Mouse (Mus musculus): Measurements from ENCODE around the gene Nhej1. TPM values are rescaled to one million over a fixed set of nuclear protein-coding genes. Genes with fewer than 3 reads are reported as not detected.

Nhej1 gene
- total RNA-seq, 2 experiments from 2014 or later = 3.0 to 5.5 TPM

DNA sequence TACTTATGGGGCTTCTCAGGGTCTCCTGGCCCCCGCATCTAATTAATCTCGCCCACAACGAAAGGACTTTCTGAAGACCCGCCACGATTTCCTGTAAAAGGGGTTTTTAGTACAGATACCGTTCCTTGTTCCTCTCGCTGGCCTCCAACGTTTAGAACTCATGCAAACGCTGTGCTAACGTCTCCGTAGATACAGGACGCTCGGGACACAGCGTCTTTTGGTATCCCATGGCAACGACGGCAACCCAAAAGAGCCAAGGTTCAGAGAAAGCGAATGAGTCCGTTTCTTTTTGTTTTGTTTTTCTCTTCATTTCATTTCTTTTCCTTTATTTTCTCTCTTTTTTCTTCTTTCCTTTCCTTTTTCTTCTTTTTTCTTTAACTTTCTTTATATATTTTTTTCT, 189.6 kb downstream of the Nhej1 start, which contains the start of gene Cfap65:
TSS of gene Cfap65 (minus strand) at position 198 of the 400 bp plus-strand sequence.
- peak; percentile 76 for DNase-seq

DNA sequence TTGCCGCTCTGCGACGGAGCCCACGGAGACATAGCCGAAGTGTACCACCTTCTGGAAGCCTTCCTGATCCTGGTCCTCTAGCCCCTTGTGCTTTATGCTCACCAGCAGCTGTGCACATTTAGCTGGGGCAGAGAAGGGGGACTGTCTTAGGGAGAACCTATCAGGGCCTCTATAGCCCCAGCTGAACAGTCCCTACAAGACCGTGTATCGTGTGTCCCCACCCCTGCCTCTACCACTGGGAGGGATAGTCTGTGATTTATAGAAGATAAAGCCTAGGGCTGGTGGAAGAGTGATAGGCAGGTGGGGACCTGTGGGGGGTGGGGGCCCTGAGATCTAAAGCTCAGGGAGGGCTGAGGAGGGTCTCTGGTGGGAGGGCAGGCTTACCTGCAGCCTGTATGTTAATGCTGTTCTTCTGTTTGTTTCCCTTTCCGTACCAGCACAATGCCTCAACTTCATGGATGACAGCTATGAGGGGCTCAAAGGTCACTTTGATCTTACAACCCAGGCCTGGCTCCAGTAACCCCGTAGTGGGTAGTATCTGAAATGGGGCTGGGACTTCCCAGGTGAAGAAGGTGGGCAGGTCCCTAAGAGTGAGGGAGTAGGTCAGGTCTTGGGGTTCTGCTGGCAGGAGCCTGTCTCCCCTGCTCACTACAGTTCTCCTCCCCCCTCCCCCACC, 197.2 kb downstream of the Nhej1 start:
- DNase-seq = no peak

DNA sequence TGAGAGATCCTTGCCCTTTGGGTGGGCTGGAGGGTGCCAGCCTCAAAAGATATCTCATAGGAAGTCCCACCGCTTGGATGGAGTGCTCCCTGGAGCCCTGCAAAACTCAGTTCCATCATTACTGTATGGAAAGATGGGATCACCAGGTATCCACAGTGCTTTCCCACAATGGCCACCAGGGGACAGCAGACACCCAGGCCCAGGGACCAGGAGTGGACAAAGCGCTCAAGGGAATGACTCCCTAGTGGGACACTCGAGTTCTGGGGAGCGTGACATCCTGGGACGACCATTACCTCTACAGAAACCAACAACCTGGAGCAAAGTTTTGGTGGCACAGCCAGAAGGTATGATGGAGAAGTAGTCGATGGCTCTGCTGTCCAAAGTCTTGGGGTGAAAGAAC, 198.3 kb downstream of the Nhej1 start:
- peak; percentile 68 for DNase-seq

- DNase-seq = no peak
Observed at GRCm38 (mm10) chr1:74924464-74924863, 200.5 kb downstream of the Nhej1 start.

Other genes with a start within 250 kb of the Nhej1 start
- gene Fev, start 239.8 kb downstream of the Nhej1 start, total RNA-seq (2021) = under 1 TPM; 0.84 to 0.97 TPM
- gene Cryba2, start 232.1 kb downstream of the Nhej1 start, total RNA-seq (2021) = 1 to 10 TPM in 1 of 2 experiments, under 1 TPM in 1; 0.51 to 1.1 TPM
- gene Cfap65, start 189.6 kb downstream of the Nhej1 start, total RNA-seq (2021) = not detected
- gene Ihh, start 173.5 kb downstream of the Nhej1 start, total RNA-seq (2021) = under 1 TPM; 0.18 to 0.48 TPM
- gene Slc23a3, start 8.7 kb upstream of the Nhej1 start, total RNA-seq (2021) = under 1 TPM; 0.36 to 0.45 TPM
- gene Cnppd1, start 17.5 kb upstream of the Nhej1 start, total RNA-seq (2021) = 10 to 100 TPM; 41.0 to 46.4 TPM
- 10 to 100 TPM; 72.8 TPM for gene Retreg2, start 17.6 kb upstream of the Nhej1 start, total RNA-seq (2021)
- gene Zfand2b, start 43.4 kb upstream of the Nhej1 start, total RNA-seq (2021) = 10 to 100 TPM; 27.5 to 29.4 TPM
- gene Abcb6, start 55.2 kb upstream of the Nhej1 start, total RNA-seq (2021) = 10 to 100 TPM; 46.7 to 55.3 TPM
- 10 to 100 TPM; 14.0 to 20.8 TPM for gene Ankzf1, start 67.0 kb upstream of the Nhej1 start, total RNA-seq (2021)
- 10 to 100 TPM; 35.4 to 39.1 TPM for gene Atg9a, start 67.0 kb upstream of the Nhej1 start, total RNA-seq (2021)
- 10 to 100 TPM; 18.3 to 26.6 TPM for gene Glb1l, start 85.6 kb upstream of the Nhej1 start, total RNA-seq (2021)
- 100 to 1,000 TPM in 1 of 2 experiments, 10 to 100 TPM in 1; 91.9 to 101 TPM for gene Stk16, start 85.6 kb upstream of the Nhej1 start, total RNA-seq (2021)
- gene Tuba4a, start 94.7 kb upstream of the Nhej1 start, total RNA-seq (2021) = 100 to 1,000 TPM in 1 of 2 experiments, 10 to 100 TPM in 1; 47.1 to 104 TPM
- not detected for gene A630095N17Rik, start 106.9 kb upstream of the Nhej1 start, total RNA-seq (2021)
- gene Dnajb2, start 111.2 kb upstream of the Nhej1 start, total RNA-seq (2021) = 10 to 100 TPM; 40.5 to 45.1 TPM
- gene Ptprn, start 139.3 kb upstream of the Nhej1 start, total RNA-seq (2021) = 10 to 100 TPM; 47.9 to 50.3 TPM
- gene Resp18, start 153.2 kb upstream of the Nhej1 start, total RNA-seq (2021) = 100 to 1,000 TPM; 103 to 109 TPM
- 100 to 1,000 TPM; 103 to 106 TPM for gene Dnpep, start 192.8 kb upstream of the Nhej1 start, total RNA-seq (2021)
- gene Des, start 235.1 kb upstream of the Nhej1 start, total RNA-seq (2021) = 100 to 1,000 TPM in 1 of 2 experiments, 10 to 100 TPM in 1; 62.7 to 208 TPM